In the genomic region with DNA sequence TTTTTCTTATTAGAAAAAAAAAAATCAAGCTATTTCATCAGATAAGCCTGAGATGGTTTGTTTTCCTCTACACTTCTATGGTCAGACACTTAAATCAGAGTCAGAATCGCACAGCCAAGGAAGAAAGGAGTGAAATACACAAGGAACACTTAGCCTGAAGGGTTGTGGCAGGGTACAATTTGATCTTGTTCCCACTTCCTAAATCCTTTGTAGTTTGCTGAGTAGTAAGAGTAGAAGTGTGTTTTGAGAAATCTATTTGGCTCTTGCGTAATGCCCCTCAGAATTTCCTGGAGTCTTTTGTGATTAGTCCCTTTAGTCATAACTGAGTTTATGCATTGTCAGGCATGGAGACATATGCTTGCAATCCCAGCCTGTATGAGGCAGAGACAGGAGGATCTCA, we compare ENCODE assay signal across 18 mouse cellular contexts. TPM values are rescaled to one million over a fixed set of nuclear protein-coding genes. Genes with fewer than 3 reads are reported as not detected.
A peak's percentile ranks its signal among the peaks of the same experiment; 100 is the strongest.
DNase-seq lines count a peak whose midpoint lies in the region; ATAC-seq and TF ChIP-seq lines count a peak whose summit lies in the region.
"Had no signal": no experiment of that assay in that cellular context is flagged by ENCODE, and none has a peak within 500 bp of the region (broad histone marks: within the 10 kb centered on the region; RNA-seq: fewer than 3 reads in every experiment).

No protein-coding gene starts in this region.

- peaks cover 17% of the 10 kb centered on the region for H3K4me1 ChIP-seq in liver, postnatal 0 days (ENCODE audit: insufficient read depth)
- no peaks in the 10 kb centered on the region for H3K4me1 ChIP-seq in thymus, adult 2 months (replicated peaks; ENCODE audit: control insufficient read depth, insufficient read depth, low read length)
- H3K4me1 ChIP-seq: embryonic facial prominence, embryonic 12.5 days; limb, embryonic 12.5 days had no signal

- 0 out of 2 replicates have a peak, but pooled peaks cover under 1% of the 10 kb centered on the region for H3K9me3 ChIP-seq in liver, postnatal 0 days (ENCODE audit: low read length)
- H3K9me3 ChIP-seq: embryonic facial prominence, embryonic 12.5 days; limb, embryonic 12.5 days had no signal

- H3K27ac ChIP-seq in liver, postnatal 0 days (ENCODE audit: low read depth), result peak overlapping the region; percentile 64
- no peak overlapping the region for H3K27ac ChIP-seq in thymus, adult 2 months (ENCODE audit: control insufficient read depth, insufficient read depth, low read length)
- H3K27ac ChIP-seq: embryonic facial prominence, embryonic 12.5 days; limb, embryonic 12.5 days had no signal

- WGBS in liver, postnatal 0 days (ENCODE audit: insufficient replicate concordance), result 79% methylated on average over 2 of the region's 2 CpGs
- 94% methylated on average over 2 of the region's 2 CpGs for WGBS in thymus, adult 2 months

- H3K4me3 ChIP-seq in liver, postnatal 0 days (ENCODE audit: low read depth, low read length), result no peak overlapping the region
- H3K4me3 ChIP-seq in thymus, adult 2 months (ENCODE audit: control insufficient read depth, insufficient read depth, low read length), result no peak overlapping the region
- H3K4me3 ChIP-seq: embryonic facial prominence, embryonic 12.5 days; limb, embryonic 12.5 days had no signal

- no peaks in the 10 kb centered on the region for H3K27me3 ChIP-seq in liver, postnatal 0 days (ENCODE audit: insufficient read depth, low read length)
- no peaks in the 10 kb centered on the region for H3K27me3 ChIP-seq in thymus, adult 2 months (ENCODE audit: control insufficient read depth, insufficient read depth, low read length)
- H3K27me3 ChIP-seq: embryonic facial prominence, embryonic 12.5 days; limb, embryonic 12.5 days had no signal

- TF ChIP-seq CTCF in liver, postnatal 0 days (IDR thresholded peaks at IDR 0.05; ENCODE audit: low read depth), result no peak
- no peak for TF ChIP-seq CTCF in thymus, adult 2 months (IDR thresholded peaks at IDR 0.05; ENCODE audit: borderline replicate concordance, control insufficient read depth, extremely low read depth, insufficient read depth, low read length, poor library complexity)

- TF ChIP-seq EP300 in liver, postnatal 0 days (IDR thresholded peaks at IDR 0.05; ENCODE audit: low read depth), result 0 out of 2 replicates have a peak, but pooled peaks have one; percentile 10

- no peak for TF ChIP-seq POLR2A in thymus, adult 2 months (IDR thresholded peaks at IDR 0.05; ENCODE audit: control insufficient read depth, extremely low read depth, insufficient read depth, low read length, poor library complexity)

- no peak overlapping the region for H3K4me2 ChIP-seq in liver, postnatal 0 days (ENCODE audit: low read depth, low read length)
- H3K4me2 ChIP-seq: embryonic facial prominence, embryonic 12.5 days; limb, embryonic 12.5 days; midbrain, embryonic 11.5 days had no signal

- H3K9ac ChIP-seq in liver, postnatal 0 days (replicated peaks), result no peak overlapping the region
- H3K9ac ChIP-seq: embryonic facial prominence, embryonic 12.5 days; limb, embryonic 12.5 days had no signal

- H3K36me3 ChIP-seq in liver, postnatal 0 days (replicated peaks; ENCODE audit: insufficient read depth, low read length), result peaks cover 50% of the 10 kb centered on the region
- H3K36me3 ChIP-seq in thymus, adult 2 months (ENCODE audit: control insufficient read depth, insufficient read depth, low read length), result peaks cover 27% of the 10 kb centered on the region

- no peak; the same call in 1 of the 2 replicates for ATAC-seq in liver, postnatal 0 days
- peak; percentile 53 for ATAC-seq in common myeloid progenitor, adult 5-6 weeks (replicated peaks; ENCODE audit: low read depth, poor library complexity, severe bottlenecking)
- ATAC-seq: hindbrain, embryonic 16.5 days; intestine, postnatal 0 days had no signal

- DNase-seq in liver, postnatal 0 days, result no peak
- DNase-seq in liver, result no peak
- DNase-seq in lung, postnatal 36 days, result peak; percentile 83
- DNase-seq in adrenal gland, adult 18-20 months (ENCODE audit: low spot score in 2 of 2), result no peak
- no peak for DNase-seq in thymus, adult 2 months
- no peak for DNase-seq in frontal cortex, postnatal 10 days (ENCODE audit: low spot score in 2 of 2)
- DNase-seq: adrenal gland, adult 8-10 months; cerebellum, adult 18-20 months; gastrocnemius, postnatal 10 days; heart, postnatal 4 days; kidney, postnatal 10 days; right cerebral cortex, postnatal 14 days had no signal

RNA-seq across cellular contexts. Expression of a gene that starts 11.0 kb away (rescaled TPM):
- 11.7 and 13.3 TPM in 2 replicates for polyA plus RNA-seq in liver, postnatal 0 days (2015; fragmentation: Nextera tagmentation; extraction: Ambion mirVana)
- 55.6 and 60.2 TPM in 2 replicates for total RNA-seq in common myeloid progenitor, adult 5-6 weeks (2017)
- 10 to 100 TPM; 31.4 to 32.1 TPM for total RNA-seq in adrenal gland, adult 18-20 months (2021)
- polyA plus RNA-seq in thymus, adult 2 months (2012; rRNA removed), result 59.3 and 59.5 TPM in 2 replicates

RNA-seq across cellular contexts. Expression of a gene that starts 11.2 kb away (rescaled TPM):
- 50.9 and 54.3 TPM in 2 replicates for polyA plus RNA-seq in liver, postnatal 0 days (2015; fragmentation: Nextera tagmentation; extraction: Ambion mirVana)
- total RNA-seq in common myeloid progenitor, adult 5-6 weeks (2017), result 12.5 and 17.6 TPM in 2 replicates
- total RNA-seq in adrenal gland, adult 18-20 months (2021), result 10 to 100 TPM; 49.1 to 50.2 TPM
- polyA plus RNA-seq in thymus, adult 2 months (2012; rRNA removed), result 10.5 TPM in 2 replicates

RNA-seq across cellular contexts. Expression of a gene that starts 59.1 kb away (rescaled TPM):
- polyA plus RNA-seq in liver, postnatal 0 days (2015; fragmentation: Nextera tagmentation; extraction: Ambion mirVana), result 45.5 and 50.7 TPM in 2 replicates
- 126 and 145 TPM in 2 replicates for total RNA-seq in common myeloid progenitor, adult 5-6 weeks (2017)
- 10 to 100 TPM; 61.2 to 63.0 TPM for total RNA-seq in adrenal gland, adult 18-20 months (2021)
- polyA plus RNA-seq in thymus, adult 2 months (2012; rRNA removed), result 51.0 and 54.3 TPM in 2 replicates

RNA-seq across cellular contexts. Expression of a gene that starts 59.2 kb away (rescaled TPM):
- polyA plus RNA-seq in liver, postnatal 0 days (2015; fragmentation: Nextera tagmentation; extraction: Ambion mirVana), result 5.5 and 6.2 TPM in 2 replicates
- 19.8 and 23.4 TPM in 2 replicates for total RNA-seq in common myeloid progenitor, adult 5-6 weeks (2017)
- 10 to 100 TPM; 22.8 to 27.6 TPM for total RNA-seq in adrenal gland, adult 18-20 months (2021)
- 21.1 and 23.9 TPM in 2 replicates for polyA plus RNA-seq in thymus, adult 2 months (2012; rRNA removed)
